Mouse (Mus musculus): ENCODE measurements around the gene Gpr176. TPM values are rescaled to one million over a fixed set of nuclear protein-coding genes. Genes with fewer than 3 reads are reported as not detected.
"Not testable (repeated sequence)": the region's sequence is repeated elsewhere in the genome, so short reads cannot be mapped to it uniquely, and the experiment has no call there.

The Gpr176 gene
- total and polyA plus RNA-seq, 3 experiments, result 0.16 TPM; not detected in 2

DNA sequence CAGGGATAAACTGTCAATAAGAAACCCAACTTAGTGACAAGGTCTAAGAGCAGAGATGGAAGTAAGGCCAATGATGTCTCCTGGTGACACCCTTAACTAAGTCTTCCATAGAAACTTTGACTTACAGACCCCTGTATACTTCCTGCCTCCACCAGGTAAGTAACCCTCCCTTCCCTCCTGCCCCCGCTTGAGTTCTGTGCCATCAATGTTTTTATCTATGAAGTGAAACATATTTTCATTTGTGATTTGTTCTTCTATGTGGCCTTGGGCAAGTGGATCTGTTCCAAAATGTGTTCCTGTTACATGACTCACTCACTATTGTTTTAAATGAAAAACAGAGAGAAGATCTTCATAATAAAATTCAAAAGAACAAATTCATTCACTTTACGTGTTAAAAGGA, 73.2 kb downstream of the Gpr176 start:
- Histone ChIP-seq H3K4me3 (ENCODE audit: low read depth, low read length) (no peak overlapping the region), H3K4me1 (ENCODE audit: insufficient read depth, low read depth, low read length) (no peaks in the 10 kb centered on the region), H3K9me3 (replicated peaks) (no peaks in the 10 kb centered on the region), H3K36me3 (replicated peaks) (no peaks in the 10 kb centered on the region), H3K27me3 (ENCODE audit: insufficient read depth, low read length) (no peaks in the 10 kb centered on the region; the same call in 1 of the 2 replicates)
- TF ChIP-seq CTCF (IDR thresholded peaks at IDR 0.05; ENCODE audit: low read depth, low read length) (no peak), GATA1 (IDR thresholded peaks at IDR 0.05; ENCODE audit: borderline replicate concordance, low read length) (no peak), POLR2AphosphoS5 (IDR thresholded peaks at IDR 0.05; ENCODE audit: insufficient replicate concordance, low read depth, low read length) (no peak)
- DNase-seq (ENCODE audit: low spot score), result no peak
- no peak for ATAC-seq (ENCODE audit: extremely low read depth, insufficient number of reproducible peaks, low FRiP score, poor library complexity, severe bottlenecking)

DNA sequence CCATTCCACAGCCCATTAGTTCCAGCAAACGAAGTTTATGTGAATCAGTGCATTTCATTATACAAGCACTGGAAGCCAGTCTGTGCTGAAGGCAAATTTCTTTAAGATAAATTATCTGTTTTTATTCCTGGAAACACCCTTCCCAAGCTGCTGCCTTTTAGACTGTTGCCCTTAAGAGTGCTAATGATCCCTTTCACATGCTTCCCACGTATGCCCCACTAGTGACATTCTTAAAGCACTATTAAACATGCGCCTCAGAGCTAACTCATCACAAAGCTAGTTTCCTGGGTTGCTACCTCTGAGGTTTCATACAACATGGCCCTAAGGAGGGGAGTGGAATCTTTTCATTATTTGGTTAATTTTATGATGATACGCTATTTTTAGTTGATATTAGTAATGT, 74.6 kb downstream of the Gpr176 start:
- Histone ChIP-seq H3K4me3 (ENCODE audit: low read depth, low read length) (no peak overlapping the region), H3K9me3 (replicated peaks) (no peaks in the 10 kb centered on the region), H3K27me3 (ENCODE audit: insufficient read depth, low read length) (no peaks in the 10 kb centered on the region; the same call in 1 of the 2 replicates), H3K4me1 (ENCODE audit: insufficient read depth, low read depth, low read length) (no peaks in the 10 kb centered on the region), H3K36me3 (replicated peaks) (no peaks in the 10 kb centered on the region)
- no peak for DNase-seq (ENCODE audit: low spot score)
- TF ChIP-seq CTCF (IDR thresholded peaks at IDR 0.05; ENCODE audit: low read depth, low read length), result no peak
- no peak for TF ChIP-seq POLR2AphosphoS5 (IDR thresholded peaks at IDR 0.05; ENCODE audit: insufficient replicate concordance, low read depth, low read length)
- no peak for ATAC-seq (ENCODE audit: extremely low read depth, insufficient number of reproducible peaks, low FRiP score, poor library complexity, severe bottlenecking)

DNA sequence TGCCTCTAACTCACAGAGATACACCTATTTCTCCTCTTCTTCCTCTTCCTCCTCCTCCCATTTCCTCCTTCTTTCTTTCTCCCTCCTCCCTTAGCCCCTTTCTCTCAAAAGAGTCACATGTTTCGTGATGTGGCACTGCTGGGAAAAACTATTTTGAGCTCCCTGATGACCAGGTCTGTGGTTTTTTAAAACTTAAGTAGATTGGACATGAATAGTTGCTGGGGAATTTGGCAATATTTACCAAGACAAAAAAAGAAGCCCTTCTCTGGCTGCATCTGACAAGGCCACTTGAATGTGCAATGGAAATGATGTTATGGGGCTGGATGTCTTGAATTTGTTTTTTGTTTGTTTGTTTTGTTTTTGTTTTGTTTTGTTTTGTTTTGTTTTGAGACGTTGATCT, 75.3 kb downstream of the Gpr176 start:
- DNase-seq (ENCODE audit: low spot score) (no peak), ATAC-seq (ENCODE audit: extremely low read depth, insufficient number of reproducible peaks, low FRiP score, poor library complexity, severe bottlenecking) (no peak)
- TF ChIP-seq GATA2 (IDR thresholded peaks at IDR 0.05; ENCODE audit: borderline replicate concordance, low read depth, low read length), result no peak
- TF ChIP-seq CTCF (IDR thresholded peaks at IDR 0.05; ENCODE audit: low read depth, low read length), result no peak
- no peak for TF ChIP-seq GATA1 (IDR thresholded peaks at IDR 0.05; ENCODE audit: borderline replicate concordance, low read length)
- no peak for TF ChIP-seq POLR2AphosphoS5 (IDR thresholded peaks at IDR 0.05; ENCODE audit: insufficient replicate concordance, low read depth, low read length)
- no peak for TF ChIP-seq TAL1 (conservative IDR thresholded peaks at IDR 0.05; ENCODE audit: low read depth, low read length)
- Histone ChIP-seq H3K36me3 (replicated peaks) (no peaks in the 10 kb centered on the region), H3K4me1 (ENCODE audit: insufficient read depth, low read depth, low read length) (no peaks in the 10 kb centered on the region), H3K27me3 (ENCODE audit: insufficient read depth, low read length) (no peaks in the 10 kb centered on the region; the same call in 1 of the 2 replicates), H3K9me3 (replicated peaks) (no peaks in the 10 kb centered on the region), H3K4me3 (ENCODE audit: low read depth, low read length) (no peak overlapping the region)

DNA sequence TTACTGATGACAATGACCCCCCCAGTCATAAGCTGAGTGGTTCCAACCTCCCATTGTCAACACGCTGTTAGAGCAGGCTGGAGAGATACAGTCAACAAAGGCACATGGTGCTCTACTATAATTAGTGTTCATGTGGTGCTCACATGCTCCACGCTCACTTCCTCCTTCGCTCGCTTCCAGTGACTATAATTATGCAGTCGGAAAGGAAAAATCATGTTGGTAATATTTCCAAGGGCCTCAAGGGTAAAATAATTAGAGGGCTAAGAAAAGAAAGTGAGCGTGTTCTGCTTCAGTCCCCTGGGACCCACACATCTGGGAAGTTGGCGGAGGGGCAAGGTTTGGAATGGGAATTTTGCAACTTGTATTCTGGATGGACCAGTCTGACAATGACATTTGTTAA, 77.7 kb downstream of the Gpr176 start:
- ATAC-seq (ENCODE audit: extremely low read depth, insufficient number of reproducible peaks, low FRiP score, poor library complexity, severe bottlenecking), result no peak
- Histone ChIP-seq H3K27me3 (ENCODE audit: insufficient read depth, low read length) (no peaks in the 10 kb centered on the region), H3K36me3 (replicated peaks) (no peaks in the 10 kb centered on the region), H3K4me1 (ENCODE audit: insufficient read depth, low read depth, low read length) (no peaks in the 10 kb centered on the region), H3K4me3 (ENCODE audit: low read depth, low read length) (no peak overlapping the region), H3K9me3 (replicated peaks) (no peaks in the 10 kb centered on the region)
- DNase-seq (ENCODE audit: low spot score), result no peak
- TF ChIP-seq POLR2AphosphoS5 (IDR thresholded peaks at IDR 0.05; ENCODE audit: insufficient replicate concordance, low read depth, low read length) (no peak), TAL1 (conservative IDR thresholded peaks at IDR 0.05; ENCODE audit: low read depth, low read length) (no peak), GATA1 (IDR thresholded peaks at IDR 0.05; ENCODE audit: borderline replicate concordance, low read length) (no peak)

DNA sequence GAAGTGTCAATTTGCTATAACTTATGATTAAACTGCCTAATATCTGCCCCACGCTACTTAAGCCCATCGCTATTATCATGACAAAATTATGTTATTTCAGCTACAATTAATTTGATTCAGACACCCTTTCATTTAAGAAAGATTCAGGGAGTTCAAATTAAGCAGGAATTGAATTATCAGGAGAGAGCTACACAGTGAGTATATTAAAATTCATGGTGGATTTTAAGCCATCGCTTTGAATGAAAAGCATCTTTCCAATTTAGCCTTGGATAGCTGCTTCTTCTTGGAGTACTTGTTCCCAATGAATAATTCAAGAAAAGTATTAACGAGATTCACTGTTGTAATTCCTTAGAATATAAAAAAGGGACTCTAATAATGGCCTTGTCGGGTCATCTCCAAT, 79.6 kb downstream of the Gpr176 start:
- H3K4me1 ChIP-seq (ENCODE audit: insufficient read depth, low read depth, low read length), result no peaks in the 10 kb centered on the region
- ATAC-seq (ENCODE audit: extremely low read depth, insufficient number of reproducible peaks, low FRiP score, poor library complexity, severe bottlenecking) (no peak), DNase-seq (ENCODE audit: low spot score) (no peak)
- no peak overlapping the region for H3K4me3 ChIP-seq (ENCODE audit: low read depth, low read length)
- H3K27me3 ChIP-seq (ENCODE audit: insufficient read depth, low read length), result no peaks in the 10 kb centered on the region
- no peaks in the 10 kb centered on the region for H3K9me3 ChIP-seq (replicated peaks)
- no peak for TF ChIP-seq CTCF (IDR thresholded peaks at IDR 0.05; ENCODE audit: low read depth, low read length)
- TF ChIP-seq GATA2 (IDR thresholded peaks at IDR 0.05; ENCODE audit: borderline replicate concordance, low read depth, low read length), result no peak
- no peak for TF ChIP-seq GATA1 (IDR thresholded peaks at IDR 0.05; ENCODE audit: borderline replicate concordance, low read length)
- TF ChIP-seq TAL1 (conservative IDR thresholded peaks at IDR 0.05; ENCODE audit: low read depth, low read length), result no peak
- H3K36me3 ChIP-seq (replicated peaks), result no peaks in the 10 kb centered on the region

DNA sequence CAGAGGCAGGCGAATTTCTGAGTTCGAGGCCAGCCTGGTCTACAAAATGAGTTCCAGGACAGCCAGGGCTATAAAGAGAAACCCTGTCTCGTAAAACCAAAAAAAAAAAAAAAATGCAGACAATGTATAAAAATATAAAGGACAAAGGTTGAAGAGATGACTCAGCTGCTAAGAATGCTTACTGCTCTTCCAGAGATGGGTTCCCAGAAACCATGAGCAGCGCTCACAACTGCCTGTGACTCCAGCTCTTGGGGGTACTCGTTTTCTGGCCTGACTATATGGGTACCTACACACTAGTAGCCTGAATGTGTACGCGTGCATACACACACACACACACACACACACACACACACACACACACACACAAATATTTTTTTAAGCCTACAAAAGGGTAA, 84.2 kb downstream of the Gpr176 start:
- H3K36me3 ChIP-seq (replicated peaks); ATAC-seq (ENCODE audit: extremely low read depth, insufficient number of reproducible peaks, low FRiP score, poor library complexity, severe bottlenecking); H3K27me3 ChIP-seq (ENCODE audit: insufficient read depth, low read length); DNase-seq (ENCODE audit: low spot score); H3K4me3 ChIP-seq (ENCODE audit: low read depth, low read length); H3K4me1 ChIP-seq (ENCODE audit: insufficient read depth, low read depth, low read length); H3K9me3 ChIP-seq (replicated peaks): not testable (repeated sequence)

DNA sequence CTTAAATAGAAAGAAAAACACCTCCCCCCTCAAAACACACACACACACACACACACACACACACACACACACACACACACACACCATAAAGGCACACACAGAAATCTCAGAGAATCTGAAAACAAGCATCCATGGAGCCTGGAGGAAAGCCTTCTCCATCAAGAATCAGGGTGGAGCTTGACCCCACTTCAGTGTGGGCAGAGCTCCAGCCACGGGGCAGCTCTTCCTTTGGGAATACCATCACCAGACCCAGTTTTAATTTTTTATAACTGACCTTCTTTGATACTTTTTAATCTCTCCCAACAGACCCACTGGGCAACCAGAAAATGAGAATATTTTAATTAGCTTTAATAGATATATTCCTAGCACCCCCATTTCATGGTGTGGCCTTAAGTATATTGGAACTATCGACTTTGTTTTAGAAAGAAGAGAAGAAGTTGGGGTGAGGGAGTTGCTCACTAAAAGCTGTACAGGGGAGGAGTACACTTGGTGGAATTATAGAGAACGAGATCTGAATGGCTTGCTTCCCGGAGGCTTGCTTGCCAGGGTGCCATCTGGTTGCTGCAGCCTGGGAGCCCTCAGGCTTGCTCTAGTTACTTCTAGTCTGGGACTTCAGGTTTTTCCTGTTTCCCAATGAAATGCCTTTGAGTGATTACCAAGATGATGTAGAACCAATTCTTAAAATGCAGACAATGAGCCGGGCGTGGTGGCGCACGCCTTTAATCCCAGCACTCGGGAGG, 84.7 kb downstream of the Gpr176 start:
- DNase-seq (ENCODE audit: low spot score) (no peak), ATAC-seq (ENCODE audit: extremely low read depth, insufficient number of reproducible peaks, low FRiP score, poor library complexity, severe bottlenecking) (no peak)
- TF ChIP-seq GATA1 (IDR thresholded peaks at IDR 0.05; ENCODE audit: borderline replicate concordance, low read length), result no peak
- TF ChIP-seq CTCF (IDR thresholded peaks at IDR 0.05; ENCODE audit: low read depth, low read length), result no peak
- TF ChIP-seq TAL1 (conservative IDR thresholded peaks at IDR 0.05; ENCODE audit: low read depth, low read length), result no peak
- TF ChIP-seq GATA2 (IDR thresholded peaks at IDR 0.05; ENCODE audit: borderline replicate concordance, low read depth, low read length), result no peak
- no peak for TF ChIP-seq POLR2AphosphoS5 (IDR thresholded peaks at IDR 0.05; ENCODE audit: insufficient replicate concordance, low read depth, low read length)
- Histone ChIP-seq H3K4me1 (ENCODE audit: insufficient read depth, low read depth, low read length) (no peaks in the 10 kb centered on the region), H3K27me3 (ENCODE audit: insufficient read depth, low read length) (no peaks in the 10 kb centered on the region), H3K9me3 (replicated peaks) (no peaks in the 10 kb centered on the region), H3K36me3 (replicated peaks) (no peaks in the 10 kb centered on the region), H3K4me3 (ENCODE audit: low read depth, low read length) (no peak overlapping the region)
